Mouse (Mus musculus) forebrain, embryonic 16.5 days (tissue): ENCODE measurements at regions not wholly inside any gene's neighbourhood (a gene's known extent, or its start where the extent isn't known, plus 50 kb on each side); places are given as distances from the start of the nearest gene placed in this dataset.

ENCODE experiments used
- ATAC-seq: fragments of 200-750 bp; cut with Nextera tagmentation; 2 replicates; pipeline ENCODE4 v1.8.0; 2017; ENCODE audit warnings: mild to moderate bottlenecking, moderate library complexity
- H3K27ac ChIP-seq: fragments of 300-500 bp; sonication (generic); 2 replicates; pipeline ENCODE4 v1.5.1; 2014; ENCODE audit warnings: low read length, control low read depth
- H3K27me3 ChIP-seq: fragments of 300-500 bp; sonication (generic); replicated peaks from 2 replicates; pipeline ENCODE4 v1.6.1; 2014; ENCODE audit warnings: low read length; ENCODE audit not compliant: control insufficient read depth, insufficient read depth
- H3K36me3 ChIP-seq: fragments of 300-500 bp; sonication (generic); 2 replicates; pipeline ENCODE4 v1.6.1; 2014; ENCODE audit not compliant: control insufficient read depth, insufficient read depth
- H3K4me1 ChIP-seq: fragments of 300-500 bp; sonication (generic); replicated peaks from 2 replicates; pipeline ENCODE4 v1.6.1; 2014; ENCODE audit warnings: low read length; ENCODE audit not compliant: control insufficient read depth, insufficient read depth
- H3K4me2 ChIP-seq: fragments of 300-500 bp; sonication (generic); 2 replicates; pipeline ENCODE4 v1.6.1; 2014; ENCODE audit warnings: mild to moderate bottlenecking, low read length, control low read depth
- H3K4me3 ChIP-seq: fragments of 300-500 bp; sonication (generic); replicated peaks from 2 replicates; pipeline ENCODE4 v1.5.1; 2014; ENCODE audit warnings: mild to moderate bottlenecking, low read length, control low read depth
- H3K9ac ChIP-seq: fragments of 300-500 bp; sonication (generic); replicated peaks from 2 replicates; pipeline ENCODE4 v1.6.1; 2014; ENCODE audit warnings: low read depth, low read length, control low read depth
- H3K9me3 ChIP-seq: fragments of 300-500 bp; sonication (generic); 2 replicates; pipeline ENCODE4 v1.6.1; 2016; ENCODE audit warnings: low read length; ENCODE audit not compliant: control insufficient read depth
- WGBS: fragments of 180-500 bp; shearing (Covaris S2); extraction: QIAGEN DNeasy Blood & Tissue Kit; methylation state at CpG from one replicate; pipeline ENCODE4 v1.1.7; 2014; 5-methylcytosine and 5-hydroxymethylcytosine counted together

GRCm38 (mm10) chr2:78331736-78332475 is 385.7 kb upstream of the Cwc22 start:
- no peaks in the 10 kb centered on the region for H3K36me3 ChIP-seq
- H3K9me3 ChIP-seq: no peaks in the 10 kb centered on the region
- no peak overlapping the region for H3K4me3 ChIP-seq
- ATAC-seq: no peak
- H3K27me3 ChIP-seq: no peaks in the 10 kb centered on the region
- 64% methylated on average over 5 of the region's 5 CpGs for WGBS
- no peaks in the 10 kb centered on the region for H3K4me1 ChIP-seq
- H3K4me2 ChIP-seq: no peak overlapping the region
- no peak overlapping the region for H3K9ac ChIP-seq
- H3K27ac ChIP-seq: no peak overlapping the region

- H3K4me3 ChIP-seq: no peak overlapping the region
- no peak for ATAC-seq
Measured at GRCm38 (mm10) chr2:78326091-78326490, 379.9 kb upstream of the Cwc22 start.

DNA sequence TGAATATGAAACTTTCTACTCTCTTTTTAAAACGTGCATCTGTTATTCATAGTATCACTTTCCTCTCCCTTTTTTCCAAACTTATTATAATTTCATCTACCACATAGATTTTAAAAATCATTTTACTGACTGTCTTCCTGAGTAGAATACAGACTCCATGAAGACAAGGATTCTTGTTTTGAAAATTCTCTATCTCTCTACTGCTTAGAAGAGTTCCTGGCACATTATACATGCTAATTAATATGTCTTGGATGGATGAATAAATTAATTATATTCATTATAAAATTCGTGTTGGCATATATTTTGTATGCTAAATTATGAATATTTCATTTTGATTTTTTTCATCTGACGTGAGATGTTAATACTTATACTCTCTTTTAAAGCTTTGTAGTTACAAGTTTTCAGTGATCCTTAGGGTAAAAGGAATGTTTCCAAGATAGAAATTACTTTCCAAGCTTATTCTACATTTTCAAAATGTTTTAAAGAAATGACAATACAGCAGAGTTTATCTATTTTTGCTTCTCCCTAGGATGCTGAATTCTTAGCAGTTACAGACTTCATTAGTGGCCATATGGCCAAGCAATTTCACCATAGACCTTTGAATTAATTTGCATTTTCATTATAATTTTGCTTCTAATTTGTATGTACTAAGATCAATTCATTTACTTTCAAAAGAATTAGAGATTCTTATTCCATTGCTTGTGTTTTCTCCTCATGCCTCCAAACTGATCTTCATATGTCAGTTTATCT is 376.2 kb upstream of the Cwc22 start:
- peaks cover 5% of the 10 kb centered on the region; the same call in 1 of the 2 replicates for H3K4me1 ChIP-seq
- H3K27ac ChIP-seq: no peak overlapping the region
- no peak overlapping the region for H3K4me2 ChIP-seq
- no peak overlapping the region for H3K4me3 ChIP-seq
- no peaks in the 10 kb centered on the region for H3K9me3 ChIP-seq
- H3K36me3 ChIP-seq: no peaks in the 10 kb centered on the region
- ATAC-seq: peak; percentile 84
- H3K9ac ChIP-seq: no peak overlapping the region
- no peaks in the 10 kb centered on the region for H3K27me3 ChIP-seq
- WGBS: 40% methylated on average over 3 of the region's 3 CpGs

More at GRCm38 (mm10) chr2:78326091-78326490, 379.9 kb upstream of the Cwc22 start:
- H3K9me3 ChIP-seq: no peaks in the 10 kb centered on the region
- no peaks in the 10 kb centered on the region for H3K27me3 ChIP-seq
- peaks cover 5% of the 10 kb centered on the region; the same call in 1 of the 2 replicates for H3K4me1 ChIP-seq
- no peaks in the 10 kb centered on the region for H3K36me3 ChIP-seq
- WGBS: 87% methylated on average over 2 of the region's 2 CpGs
- H3K4me2 ChIP-seq: no peak overlapping the region
- H3K27ac ChIP-seq: no peak overlapping the region
- H3K9ac ChIP-seq: no peak overlapping the region

DNA sequence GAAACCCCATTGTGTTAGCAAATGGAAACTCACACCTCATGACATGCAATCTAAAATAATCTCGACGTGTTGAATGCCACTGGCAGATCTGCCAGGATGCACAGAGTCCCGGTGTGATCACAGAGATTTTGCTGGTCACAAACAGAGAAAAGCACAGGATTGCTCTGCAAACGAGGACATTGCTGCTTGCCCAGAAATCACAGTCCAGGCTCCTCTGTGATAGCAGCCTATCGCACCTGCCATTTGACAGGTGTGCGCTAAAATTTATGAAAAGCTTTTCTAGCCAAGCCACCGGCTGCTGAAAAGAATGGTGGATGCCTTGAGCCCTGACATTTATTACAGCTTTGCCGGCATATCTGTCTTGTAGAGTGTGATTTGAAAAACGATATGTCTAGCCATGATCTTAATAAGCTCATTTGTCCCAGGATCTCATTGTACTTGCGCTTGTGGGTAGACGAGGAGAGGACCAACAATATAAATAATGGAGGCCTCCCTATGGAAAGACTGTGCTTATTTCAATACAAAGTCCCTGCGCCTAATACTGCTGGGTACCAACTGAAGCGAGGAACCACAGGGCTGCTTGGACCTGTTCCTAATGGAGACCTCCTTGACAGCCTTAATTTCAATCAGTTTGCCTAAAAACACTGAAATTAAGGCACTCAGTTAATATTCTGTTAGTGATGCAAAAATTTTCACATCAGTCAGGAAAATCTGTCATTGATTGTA is 365.8 kb upstream of the Cwc22 start:
- Histone ChIP-seq H3K27ac (no peak overlapping the region), H3K4me3 (no peak overlapping the region), H3K4me2 (no peak overlapping the region), H3K36me3 (no peaks in the 10 kb centered on the region), H3K9ac (no peak overlapping the region), H3K9me3 (no peaks in the 10 kb centered on the region), H3K4me1 (0 out of 2 replicates have a peak, but pooled peaks cover 3% of the 10 kb centered on the region), H3K27me3 (no peaks in the 10 kb centered on the region)
- ATAC-seq: peak; percentile 38; the same call in 1 of the 2 replicates
- WGBS: 42% methylated on average over 13 of the region's 13 CpGs

GRCm38 (mm10) chr2:78309361-78309760 is 363.2 kb upstream of the Cwc22 start:
- 0 out of 2 replicates have a peak, but pooled peaks cover 3% of the 10 kb centered on the region for H3K4me1 ChIP-seq
- H3K4me2 ChIP-seq: no peak overlapping the region
- no peak overlapping the region for H3K27ac ChIP-seq
- H3K27me3 ChIP-seq: no peaks in the 10 kb centered on the region
- H3K9me3 ChIP-seq: no peaks in the 10 kb centered on the region
- WGBS: 61% methylated on average over 2 of the region's 2 CpGs
- H3K9ac ChIP-seq: no peak overlapping the region
- no peaks in the 10 kb centered on the region for H3K36me3 ChIP-seq
- ATAC-seq: no peak
- H3K4me3 ChIP-seq: no peak overlapping the region

DNA sequence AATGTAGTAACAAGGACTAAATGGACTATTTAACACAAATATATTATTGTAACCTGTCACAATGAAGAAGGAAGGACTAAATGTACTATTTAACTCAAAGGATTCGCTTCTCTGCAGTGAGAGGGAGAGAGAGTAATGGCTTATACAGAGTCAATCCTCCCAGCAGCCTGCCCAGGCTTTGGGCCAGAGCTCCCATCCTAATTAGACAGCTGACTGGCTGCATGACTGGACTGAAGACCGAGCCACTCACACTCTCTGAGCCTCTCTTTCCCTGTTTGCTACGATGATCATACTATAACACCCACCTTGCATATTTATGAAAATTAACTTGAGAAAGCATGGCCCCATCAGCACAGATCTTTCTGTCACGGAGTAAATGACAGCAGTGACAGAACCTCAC is 360.7 kb upstream of the Cwc22 start:
- no peak overlapping the region for H3K4me3 ChIP-seq
- no peaks in the 10 kb centered on the region for H3K36me3 ChIP-seq
- ATAC-seq: peak; percentile 61; the same call in 1 of the 2 replicates
- WGBS: 42% methylated on average over 4 of the region's 4 CpGs
- H3K27ac ChIP-seq: no peak overlapping the region
- H3K9me3 ChIP-seq: no peaks in the 10 kb centered on the region
- 0 out of 2 replicates have a peak, but pooled peaks cover 2% of the 10 kb centered on the region for H3K4me1 ChIP-seq
- no peak overlapping the region for H3K4me2 ChIP-seq
- no peaks in the 10 kb centered on the region for H3K27me3 ChIP-seq
- no peak overlapping the region for H3K9ac ChIP-seq

- Histone ChIP-seq H3K4me1 (no peaks in the 10 kb centered on the region), H3K27me3 (no peaks in the 10 kb centered on the region), H3K9me3 (no peaks in the 10 kb centered on the region), H3K9ac (no peak overlapping the region), H3K36me3 (no peaks in the 10 kb centered on the region), H3K27ac (no peak overlapping the region), H3K4me3 (no peak overlapping the region), H3K4me2 (no peak overlapping the region)
- ATAC-seq: no peak
- WGBS: 30% methylated on average over 1 of the region's 1 CpGs
Measured at GRCm38 (mm10) chr2:78291665-78292064, 345.5 kb upstream of the Cwc22 start.

DNA sequence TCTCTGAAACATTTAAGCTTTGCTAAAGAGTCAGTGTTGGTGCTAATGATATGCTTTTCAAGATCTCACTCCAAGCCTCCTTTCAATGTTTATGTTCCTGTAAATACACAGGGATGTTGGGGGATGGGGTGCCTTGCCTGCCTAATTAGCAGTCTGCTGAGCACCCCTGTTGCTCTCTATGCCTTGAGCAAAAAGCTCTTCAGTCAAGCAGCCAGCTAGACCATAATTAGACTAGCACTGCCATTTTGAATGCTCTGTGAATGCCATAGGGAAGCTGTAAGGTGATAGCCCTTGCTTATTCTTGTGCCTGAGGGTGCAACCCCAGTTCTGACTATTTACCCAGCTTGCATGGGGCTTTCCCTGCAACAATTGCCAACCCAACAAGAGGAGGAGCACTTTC is 338.6 kb upstream of the Cwc22 start:
- peaks cover 6% of the 10 kb centered on the region for H3K4me1 ChIP-seq
- no peak overlapping the region for H3K4me3 ChIP-seq
- no peak overlapping the region for H3K4me2 ChIP-seq
- no peaks in the 10 kb centered on the region for H3K27me3 ChIP-seq
- peak; percentile 77 for ATAC-seq
- H3K27ac ChIP-seq: no peak overlapping the region
- no peaks in the 10 kb centered on the region for H3K9me3 ChIP-seq
- no peaks in the 10 kb centered on the region for H3K36me3 ChIP-seq
- H3K9ac ChIP-seq: no peak overlapping the region

GRCm38 (mm10) chr2:78283605-78284004 is 337.4 kb upstream of the Cwc22 start:
- H3K4me3 ChIP-seq: no peak overlapping the region
- no peak overlapping the region for H3K4me2 ChIP-seq
- 68% methylated on average over 4 of the region's 4 CpGs for WGBS
- H3K9me3 ChIP-seq: no peaks in the 10 kb centered on the region
- no peak for ATAC-seq
- H3K9ac ChIP-seq: no peak overlapping the region
- no peak overlapping the region for H3K27ac ChIP-seq
- no peaks in the 10 kb centered on the region for H3K36me3 ChIP-seq
- peaks cover 10% of the 10 kb centered on the region for H3K4me1 ChIP-seq
- no peaks in the 10 kb centered on the region for H3K27me3 ChIP-seq
